Mouse (Mus musculus) T-helper 17 cell (primary cell): ENCODE data around the gene Ifna4.

Source experiments
- in situ Hi-C, 2 experiments: fragments of 300-600 bp; cut with MboI, MseI; formaldehyde crosslinking; loops; 1 replicate in 1 of 2; 2 replicates in 1 of 2; pipeline ENCODE4 v1.15.1; 2025; ENCODE audit warnings: high pct_unique_total_duplicates in 2 of 2

The Ifna4 gene

GRCm38 (mm10) chr4:88865011-88865569, 23.4 kb downstream of the Ifna4 start:
- in situ Hi-C loops, result loop anchor here in 1 of 2 experiments (5.0 to 10.0 kb wide), 2 partner anchors 80 to 657 kb away; partner anchors contain the start of genes Gm13276, Gm13277 and Ifnz

- in situ Hi-C loops, result loop anchor here in 1 of 2 experiments (5.0 to 10.0 kb wide), 2 partner anchors 83 to 655 kb away; partner anchors contain the start of genes Gm13276, Gm13277 and Ifnz
Measured at GRCm38 (mm10) chr4:88867366-88867925, 25.8 kb downstream of the Ifna4 start.

GRCm38 (mm10) chr4:88867926-88868911, 26.6 kb downstream of the Ifna4 start:
- in situ Hi-C loops, result loop anchor here in 1 of 2 experiments (5.0 to 10.0 kb wide), 2 partner anchors 83 to 654 kb away; partner anchors contain the start of genes Gm13276, Gm13277 and Ifnz

GRCm38 (mm10) chr4:88872691-88873090, 31.0 kb downstream of the Ifna4 start:
- in situ Hi-C loops, result loop anchor here (5.0 to 10.0 kb wide), 4 partner anchors 62 to 650 kb away; no protein-coding TSS in a partner anchor

- in situ Hi-C loops, result loop anchor here in 1 of 2 experiments (5.0 to 10.0 kb wide), 2 partner anchors 59 to 127 kb away; no protein-coding TSS in a partner anchor
Measured at GRCm38 (mm10) chr4:88875435-88876095, 33.9 kb downstream of the Ifna4 start.

- in situ Hi-C loops, result loop anchor here in 1 of 2 experiments (5.0 to 10.0 kb wide), 2 partner anchors 58 to 126 kb away; no protein-coding TSS in a partner anchor
Measured at GRCm38 (mm10) chr4:88876520-88876919, 34.9 kb downstream of the Ifna4 start.

- in situ Hi-C loops, result loop anchor here in 1 of 2 experiments (5.0 to 10.0 kb wide), 2 partner anchors 57 to 124 kb away; no protein-coding TSS in a partner anchor
Measured at GRCm38 (mm10) chr4:88878246-88878645, 36.6 kb downstream of the Ifna4 start.

- in situ Hi-C loops, result loop anchor here in 1 of 2 experiments (5.0 to 10.0 kb wide), 2 partner anchors 56 to 124 kb away; no protein-coding TSS in a partner anchor
Measured at GRCm38 (mm10) chr4:88878772-88879171, 37.1 kb downstream of the Ifna4 start.

- in situ Hi-C loops, result no loop called here
Measured at GRCm38 (mm10) chr4:88880101-88880500, 38.4 kb downstream of the Ifna4 start, which contains the start of gene Ifne. Ifne (minus strand) TSS chr4:88880201.

GRCm38 (mm10) chr4:88888236-88888635, 46.6 kb downstream of the Ifna4 start:
- in situ Hi-C loops, result no loop called here
